Mouse (Mus musculus) CH12.LX (cell line): ENCODE measurements around the gene Tmem164. TPM values are rescaled to one million over a fixed set of nuclear protein-coding genes. Genes with fewer than 3 reads are reported as not detected.

Experiments used
- DNase-seq: peaks from one replicate; pipeline ENCODE4 v3.0.0-alpha.2; 2013; ENCODE audit errors: extremely low read depth
- H3K27ac ChIP-seq: 2 replicates; pipeline ENCODE4 v1.5.1; 2012; ENCODE audit warnings: low read depth, mild to moderate bottlenecking, control low read depth, moderate library complexity; ENCODE audit not compliant: insufficient read depth
- H3K27me3 ChIP-seq: replicated peaks from 2 replicates; pipeline ENCODE3; 2012; ENCODE audit warnings: inconsistent platforms
- H3K36me3 ChIP-seq, 2 experiments: replicated peaks in 1 of 2; 2 replicates each; pipeline versions ENCODE3 to v1.6.1; 2012; ENCODE audit warnings: inconsistent platforms in 1 of 2, low read length in 1 of 2, mild to moderate bottlenecking in 1 of 2, mixed read lengths in 1 of 2, moderate library complexity in 1 of 2; ENCODE audit not compliant: control insufficient read depth in 1 of 2, insufficient read depth in 1 of 2
- H3K4me1 ChIP-seq, 2 experiments: 2 replicates each; pipeline ENCODE4 v1.6.1; 2012; ENCODE audit warnings: inconsistent platforms in 1 of 2, moderate library complexity in 1 of 2; ENCODE audit not compliant: insufficient read depth in 2 of 2, control insufficient read depth in 1 of 2
- H3K4me2 ChIP-seq: 2 replicates; pipeline ENCODE4 v1.6.1; 2012; ENCODE audit warnings: low read depth, mild to moderate bottlenecking, control low read depth; ENCODE audit not compliant: poor library complexity, insufficient read depth, severe bottlenecking
- H3K4me3 ChIP-seq, 3 experiments: fragments of 150-350 bp in 1 of 3; sonication (generic) in 1 of 3; replicated peaks in 1 of 3; 2 replicates each; pipeline versions ENCODE3 to v1.5.1; 2011 to 2012; ENCODE audit warnings: low read depth in 2 of 3, low read length in 2 of 3, mild to moderate bottlenecking in 2 of 3, moderate library complexity in 2 of 3, control low read depth in 1 of 3, improper control_type of control experiment in 1 of 3, inconsistent platforms in 1 of 3, mixed read lengths in 1 of 3; ENCODE audit not compliant: poor library complexity in 1 of 3
- H3K79me2 ChIP-seq: replicated peaks from 2 replicates; pipeline ENCODE4 v1.6.1; 2012; ENCODE audit warnings: mild to moderate bottlenecking, moderate library complexity; ENCODE audit not compliant: control insufficient read depth, poor library complexity, insufficient read depth, severe bottlenecking; ENCODE audit errors: extremely low read depth
- H3K9ac ChIP-seq: 2 replicates; pipeline ENCODE4 v1.6.1; 2012; ENCODE audit warnings: low read depth, mild to moderate bottlenecking, control low read depth, moderate library complexity; ENCODE audit not compliant: insufficient read depth
- H3K9me3 ChIP-seq: replicated peaks from 2 replicates; pipeline ENCODE3; 2012; ENCODE audit warnings: low read length, inconsistent platforms, mixed read lengths
- BHLHE40 ChIP-seq: IDR thresholded peaks from 2 replicates; pipeline ENCODE4 v1.6.1; 2011; ENCODE audit warnings: mild to moderate bottlenecking, low read depth, low read length, improper control_type of control experiment
- CHD1 ChIP-seq: IDR thresholded peaks from 2 replicates; pipeline ENCODE4 v1.6.1; 2012; ENCODE audit warnings: low read depth, low read length, improper control_type of control experiment, inconsistent platforms
- CTCF ChIP-seq, 2 experiments: IDR thresholded peaks in 1 of 2; conservative IDR thresholded peaks in 1 of 2; 2 replicates each; pipeline ENCODE4 v1.5.1; 2011 to 2012; ENCODE audit warnings: low read depth in 2 of 2, low read length in 2 of 2, improper control_type of control experiment in 1 of 2, inconsistent platforms in 1 of 2, mild to moderate bottlenecking in 1 of 2, moderate library complexity in 1 of 2
- E2F4 ChIP-seq: IDR thresholded peaks from 2 replicates; pipeline ENCODE4 v1.6.1; 2011; ENCODE audit warnings: low read depth, low read length, improper control_type of control experiment; ENCODE audit not compliant: insufficient replicate concordance
- EP300 ChIP-seq: IDR thresholded peaks from 2 replicates; pipeline ENCODE4 v1.6.1; 2011; ENCODE audit warnings: low read length, improper control_type of control experiment
- IRF4 ChIP-seq: IDR thresholded peaks from 2 replicates; pipeline ENCODE4 v1.6.1; 2014; ENCODE audit warnings: low read depth, mild to moderate bottlenecking, inconsistent platforms, low read length, improper control_type of control experiment
- JUN ChIP-seq: IDR thresholded peaks from 2 replicates; pipeline ENCODE4 v1.6.1; 2011; ENCODE audit warnings: low read depth, mild to moderate bottlenecking, low read length, improper control_type of control experiment, moderate library complexity; ENCODE audit not compliant: insufficient read depth
- MAFK ChIP-seq: IDR thresholded peaks from 2 replicates; pipeline ENCODE4 v1.6.1; 2011; ENCODE audit warnings: low read length, improper control_type of control experiment; ENCODE audit not compliant: insufficient replicate concordance
- MAX ChIP-seq: IDR thresholded peaks from 2 replicates; pipeline ENCODE4 v1.6.1; 2011; ENCODE audit warnings: low read length, improper control_type of control experiment
- MAZ ChIP-seq: IDR thresholded peaks from 2 replicates; pipeline ENCODE4 v1.6.1; 2012; ENCODE audit warnings: low read depth, mild to moderate bottlenecking, inconsistent platforms, low read length, improper control_type of control experiment, moderate library complexity
- MEF2A ChIP-seq: IDR thresholded peaks from 2 replicates; pipeline ENCODE4 v1.6.1; 2014; ENCODE audit warnings: low read depth, mild to moderate bottlenecking, inconsistent platforms, low read length, improper control_type of control experiment, borderline replicate concordance
- MYC ChIP-seq: IDR thresholded peaks from 2 replicates; pipeline ENCODE4 v1.6.1; 2011; ENCODE audit warnings: low read depth, mild to moderate bottlenecking, improper control_type of control experiment, low read length
- NRF1 ChIP-seq: IDR thresholded peaks from 2 replicates; pipeline ENCODE4 v1.6.1; 2014; ENCODE audit warnings: low read depth, mild to moderate bottlenecking, inconsistent platforms, low read length, improper control_type of control experiment, moderate library complexity
- POLR2A ChIP-seq: IDR thresholded peaks from 2 replicates; pipeline ENCODE4 v1.6.1; 2011; ENCODE audit warnings: low read depth, mild to moderate bottlenecking, improper control_type of control experiment, low read length
- POLR2AphosphoS2 ChIP-seq: IDR thresholded peaks from 2 replicates; pipeline ENCODE4 v1.6.1; 2011; ENCODE audit warnings: low read depth, low read length, improper control_type of control experiment
- RCOR1 ChIP-seq: conservative IDR thresholded peaks from 2 replicates; pipeline ENCODE4 v1.6.1; 2012; ENCODE audit warnings: low read depth, mild to moderate bottlenecking, inconsistent platforms, low read length, improper control_type of control experiment
- TCF12 ChIP-seq: IDR thresholded peaks from 2 replicates; pipeline ENCODE4 v1.6.1; 2014; ENCODE audit warnings: low read depth, mild to moderate bottlenecking, inconsistent platforms, low read length, improper control_type of control experiment
- USF2 ChIP-seq: conservative IDR thresholded peaks from 2 replicates; pipeline ENCODE4 v1.6.1; 2011; ENCODE audit warnings: low read depth, low read length, improper control_type of control experiment
- ZNF384 ChIP-seq: IDR thresholded peaks from 2 replicates; pipeline ENCODE4 v1.6.1; 2012; ENCODE audit warnings: low read depth, low read length, improper control_type of control experiment, inconsistent platforms
- dilution Hi-C: fragments of 300-500 bp; cut with MboI; formaldehyde crosslinking; loops from 2 replicates; pipeline ENCODE4 v1.14.3; 2020; ENCODE audit warnings: low sequenced_read_pairs; ENCODE audit not compliant: extremely low pct_unique_long_range_greater_than_20kb, extremely low pct_ligation_motif_present
- in situ Hi-C: fragments of 300-500 bp; cut with MboI; formaldehyde crosslinking; loops from 3 replicates; pipeline ENCODE4 v1.14.3; 2019; ENCODE audit warnings: low sequenced_read_pairs, low pct_ligation_motif_present, low pct_unique_long_range_greater_than_20kb, mixed read lengths
- polyA plus RNA-seq: library from polyadenylated mRNA; unstranded; fragments of >175 nt; gene quantifications from 2 replicates; pipeline ENCODE4 v1.2.1, GENCODE M21; 2012; ENCODE audit warnings: low read depth; ENCODE audit not compliant: insufficient read length
- total RNA-seq, 2 experiments: library from RNA; depleted of rRNA; stranded (reverse); fragments of 300-350 nt in 1 of 2; fragments of >200 nt in 1 of 2; gene quantifications; 2 replicates each; pipeline ENCODE4 v1.2.3; 2012 to 2014

Tmem164 gene
- total and polyA plus RNA-seq, 3 experiments, result 19.2 to 22.7 (median 21.5) TPM

DNA sequence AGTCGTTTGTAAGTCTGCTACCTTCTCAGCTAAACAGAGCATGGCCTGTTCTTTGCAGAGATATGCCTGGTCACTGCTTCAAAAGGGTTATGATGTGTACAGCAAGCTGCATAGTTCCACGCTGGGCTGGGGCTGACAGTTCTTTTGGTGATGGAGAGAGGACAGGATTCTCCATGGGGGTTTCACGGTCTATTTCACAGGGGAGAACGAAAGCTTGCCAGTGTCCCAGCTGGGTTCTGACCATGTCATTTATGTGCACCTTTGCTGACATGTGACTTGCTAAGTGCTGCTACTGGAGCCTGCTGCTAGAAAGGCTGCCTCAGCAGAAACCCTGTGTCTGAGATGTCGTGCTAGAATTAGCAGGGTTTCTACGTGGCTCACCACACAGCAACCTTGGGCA is 74.3 kb downstream of the Tmem164 start:
- no peak overlapping the region for H3K27ac ChIP-seq
- 0 out of 2 replicates have a peak, but pooled peaks cover 2% of the 10 kb centered on the region for H3K79me2 ChIP-seq
- no peaks in the 10 kb centered on the region for H3K27me3 ChIP-seq
- no peak overlapping the region for H3K4me2 ChIP-seq
- in situ Hi-C loops (no loop called here), dilution Hi-C loops (no loop called here)
- no peak for TF ChIP-seq BHLHE40
- TF ChIP-seq USF2, result no peak
- no peak for TF ChIP-seq ZNF384
- TF ChIP-seq MAZ, result no peak
- TF ChIP-seq POLR2A, result no peak
- TF ChIP-seq JUN, result no peak
- TF ChIP-seq NRF1, result no peak
- no peak for TF ChIP-seq TCF12
- TF ChIP-seq MAX, result no peak
- TF ChIP-seq E2F4, result no peak
- no peak for TF ChIP-seq MEF2A
- TF ChIP-seq RCOR1, result no peak
- TF ChIP-seq EP300, result no peak
- no peak for TF ChIP-seq POLR2AphosphoS2
- TF ChIP-seq MYC, result no peak
- no peak for TF ChIP-seq CHD1
- TF ChIP-seq IRF4, result no peak
- no peak for TF ChIP-seq CTCF (conservative IDR thresholded peaks at IDR 0.05 in 1 of 2, IDR thresholded peaks at IDR 0.05 in 1 of 2; ENCODE audit: low read depth in 2 of 2, low read length in 2 of 2)
- H3K9ac ChIP-seq, result no peak overlapping the region
- H3K36me3 ChIP-seq, result peaks cover 3 to 22% of the 10 kb centered on the region in 2 experiments
- H3K4me3 ChIP-seq, result no peak overlapping the region
- DNase-seq, result no peak
- H3K9me3 ChIP-seq, result no peaks in the 10 kb centered on the region
- no peaks in the 10 kb centered on the region for H3K4me1 ChIP-seq

DNA sequence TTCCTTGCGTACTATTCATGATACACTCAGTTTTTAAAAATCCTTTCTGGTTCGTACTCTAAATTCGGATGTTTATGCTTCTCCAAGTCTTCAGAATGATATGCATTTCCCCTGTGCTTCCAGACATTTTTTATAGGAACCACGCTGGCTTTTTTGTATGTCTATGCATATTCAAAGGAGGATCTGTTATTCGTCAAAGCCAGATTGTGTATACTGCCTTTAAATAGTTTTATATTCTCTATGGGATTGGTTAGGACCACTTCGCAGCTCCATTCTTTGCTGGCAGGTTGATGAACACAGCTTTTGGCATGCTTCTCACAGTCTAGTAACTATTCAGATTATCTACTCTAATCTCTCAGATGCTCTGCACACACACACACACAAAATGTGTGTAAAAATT is 79.2 kb downstream of the Tmem164 start:
- Histone ChIP-seq H3K4me2 (no peak overlapping the region), H3K36me3 (peaks cover 3 to 27% of the 10 kb centered on the region in 2 experiments), H3K4me1 (no peaks in the 10 kb centered on the region), H3K79me2 (0 out of 2 replicates have a peak, but pooled peaks cover 2% of the 10 kb centered on the region), H3K9ac (no peak overlapping the region), H3K27ac (no peak overlapping the region), H3K4me3 (no peak overlapping the region)
- DNase-seq, result no peak
- dilution Hi-C loops, result no loop called here
- TF ChIP-seq MAFK, result no peak
- TF ChIP-seq ZNF384, result no peak
- TF ChIP-seq, all 38 proteins: peak for 0
- Histone ChIP-seq H3K27me3 (no peaks in the 10 kb centered on the region), H3K9me3 (no peaks in the 10 kb centered on the region)
- in situ Hi-C loops, result no loop called here
